Comparison of ENCODE assay signal across 18 mouse cellular contexts in the genomic region with DNA sequence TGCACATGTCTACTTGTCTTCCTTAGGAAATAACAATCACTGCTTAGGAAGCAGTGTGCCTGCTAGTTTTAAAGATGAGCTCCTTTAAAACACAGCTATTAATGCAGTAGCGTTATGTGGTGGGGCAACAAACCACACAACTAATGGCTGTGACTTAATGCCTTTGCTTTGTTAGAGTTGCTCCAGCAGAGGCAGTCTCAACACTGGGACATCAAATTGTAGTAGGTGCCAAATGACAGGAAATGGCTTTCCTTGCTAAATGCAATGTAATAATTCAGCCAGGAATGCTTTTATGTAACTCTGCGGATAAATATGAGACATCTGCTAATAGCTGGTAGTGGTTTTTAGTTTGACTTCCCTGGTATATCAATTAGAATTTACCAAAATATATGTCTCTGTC.
"Had no signal": no experiment of that assay in that cellular context is flagged by ENCODE, and none has a peak within 500 bp of the region (broad histone marks: within the 10 kb centered on the region; RNA-seq: fewer than 3 reads in every experiment).

No protein-coding gene starts in this region.

- ATAC-seq: midbrain, embryonic 13.5 days; midbrain, embryonic 16.5 days had no signal

- H3K4me2 ChIP-seq: hindbrain, embryonic 15.5 days; liver, embryonic 13.5 days; midbrain, embryonic 13.5 days; neural tube, embryonic 13.5 days; stomach, embryonic 15.5 days had no signal

- H3K4me3 ChIP-seq: hindbrain, embryonic 15.5 days; left cerebral cortex, adult 2 months; liver, embryonic 13.5 days; megakaryocyte, embryonic 14.5 days; midbrain, embryonic 10.5 days; midbrain, embryonic 13.5 days; myocyte; neural tube, embryonic 13.5 days; stomach, embryonic 15.5 days had no signal

- H3K9me3 ChIP-seq: hindbrain, embryonic 15.5 days; liver, embryonic 13.5 days; megakaryocyte, embryonic 14.5 days; midbrain, embryonic 10.5 days; midbrain, embryonic 13.5 days; neural tube, embryonic 13.5 days; stomach, embryonic 15.5 days had no signal

- H3K4me1 ChIP-seq: hindbrain, embryonic 15.5 days; liver, embryonic 13.5 days; midbrain, embryonic 10.5 days; midbrain, embryonic 13.5 days; neural tube, embryonic 13.5 days; stomach, embryonic 15.5 days had no signal

- H3K27ac ChIP-seq: hindbrain, embryonic 15.5 days; left cerebral cortex, adult 2 months; liver, embryonic 13.5 days; midbrain, embryonic 10.5 days; midbrain, embryonic 13.5 days; neural tube, embryonic 13.5 days; stomach, embryonic 15.5 days had no signal

- DNase-seq: kidney, adult 8-10 months; kidney, postnatal 36 days; layer of hippocampus, adult 9-11 months; layer of hippocampus, postnatal 36 days; liver, embryonic 13.5 days; retina, postnatal 1 day; right cerebral cortex, postnatal 25 days; spleen, adult 18-20 months; thymus, postnatal 25 days had no signal

- H3K9ac ChIP-seq: hindbrain, embryonic 15.5 days; liver, embryonic 13.5 days; midbrain, embryonic 13.5 days; neural tube, embryonic 13.5 days; stomach, embryonic 15.5 days had no signal

- H3K27me3 ChIP-seq: hindbrain, embryonic 15.5 days; liver, embryonic 13.5 days; megakaryocyte, embryonic 14.5 days; midbrain, embryonic 13.5 days; neural tube, embryonic 13.5 days; stomach, embryonic 15.5 days had no signal
